Mouse (Mus musculus): ENCODE measurements around the gene Gm10300.

The Gm10300 gene

DNA sequence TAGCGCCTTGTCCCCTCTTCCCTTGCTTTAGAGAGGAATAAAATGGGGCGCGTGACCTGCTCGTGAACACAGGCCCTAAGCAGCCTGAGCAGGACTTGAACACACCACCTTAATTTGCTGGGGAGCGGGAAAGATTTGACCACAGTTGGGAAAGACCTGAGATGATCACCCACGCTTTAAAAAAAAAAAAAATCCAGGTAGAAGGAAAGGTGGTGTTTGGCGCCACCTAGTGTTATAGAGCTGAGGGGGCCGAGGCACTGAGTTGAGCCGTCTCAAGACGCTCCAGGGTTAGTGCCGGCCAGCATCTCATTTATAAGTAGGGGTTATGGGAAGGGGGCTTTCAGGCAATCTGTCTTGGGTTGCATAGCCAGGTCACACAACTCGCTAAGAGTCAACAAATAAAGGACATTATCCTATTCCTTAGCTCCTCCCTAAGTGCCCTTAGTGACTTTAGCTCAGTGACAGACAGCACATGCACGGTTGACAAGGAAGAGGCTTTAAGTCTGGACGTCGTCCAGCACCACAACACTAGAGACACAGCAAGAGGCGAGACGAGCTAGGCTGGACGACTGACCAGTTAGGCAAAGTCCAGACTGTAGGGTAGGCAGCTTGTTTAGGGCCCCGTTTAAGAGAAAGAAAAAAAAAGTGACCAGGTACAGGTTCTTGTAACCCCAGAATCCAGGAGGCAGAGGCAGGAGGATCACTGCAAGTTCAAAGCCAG lies 5.2 kb downstream of the Gm10300 start:
- peak; percentile 94 for DNase-seq

DNA sequence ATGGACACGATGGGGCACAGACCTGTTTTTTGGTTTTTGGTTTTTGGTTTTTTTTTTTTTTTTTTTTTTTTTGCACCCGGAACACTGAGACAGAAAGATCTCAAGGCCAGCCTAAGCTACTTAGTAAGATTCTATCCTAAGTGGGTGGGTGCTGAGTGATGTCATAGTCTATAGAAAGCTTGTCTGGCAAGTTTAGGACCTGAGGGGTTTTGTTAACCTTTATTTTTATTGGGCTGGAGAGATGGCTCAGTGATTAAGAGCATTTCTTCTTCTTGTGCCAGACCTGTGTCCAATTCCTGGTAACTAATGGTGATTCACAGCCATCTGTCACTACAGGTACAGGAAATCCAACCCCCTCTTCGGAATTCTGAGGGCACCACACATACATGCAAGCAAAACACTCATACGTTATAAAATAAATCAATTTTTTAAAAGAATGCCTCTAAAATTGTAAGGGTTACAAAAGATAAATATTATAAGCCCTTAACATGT lies 6.0 kb downstream of the Gm10300 start:
- no peak for DNase-seq

DNA sequence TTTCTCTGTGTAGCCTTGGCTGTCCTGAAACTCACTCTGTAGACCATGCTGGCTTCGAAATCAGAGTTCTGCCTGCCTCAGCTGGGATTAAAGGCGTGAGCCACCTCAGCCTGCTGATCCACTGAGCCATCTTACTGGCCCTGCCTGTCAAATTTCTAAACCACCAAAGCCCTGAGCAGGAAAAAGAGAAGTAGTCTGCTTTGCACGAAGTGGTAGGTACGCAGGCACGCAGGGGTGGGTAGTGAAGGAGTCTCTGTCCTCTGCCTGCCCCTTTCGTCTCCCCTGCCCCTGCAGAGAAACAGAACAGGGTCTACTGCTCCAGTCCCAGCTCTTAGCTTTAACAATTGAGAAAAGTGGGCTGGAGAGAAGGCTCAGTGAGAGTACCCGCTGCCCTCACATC lies 10.6 kb downstream of the Gm10300 start:
- DNase-seq, result no peak

DNA sequence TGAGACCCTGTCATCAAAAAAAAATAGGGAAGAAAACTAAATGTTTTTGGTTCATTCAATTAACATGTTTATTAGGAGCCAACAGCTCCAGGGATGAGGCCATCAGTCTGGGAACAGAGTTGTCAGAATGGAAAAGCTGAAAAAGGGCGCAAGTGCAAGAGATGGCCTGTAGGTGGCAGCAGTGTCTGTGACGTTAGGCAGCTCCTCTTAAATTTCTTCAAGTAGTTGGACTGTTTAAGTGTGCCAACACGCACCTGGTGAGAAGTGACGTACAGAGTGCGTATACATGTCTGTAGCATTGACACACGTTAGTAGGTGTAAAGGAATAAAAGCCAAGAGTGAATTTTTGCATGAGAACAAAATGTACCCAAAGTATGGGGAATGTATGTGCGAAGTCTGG lies 14.4 kb downstream of the Gm10300 start:
- DNase-seq, result no peak

DNA sequence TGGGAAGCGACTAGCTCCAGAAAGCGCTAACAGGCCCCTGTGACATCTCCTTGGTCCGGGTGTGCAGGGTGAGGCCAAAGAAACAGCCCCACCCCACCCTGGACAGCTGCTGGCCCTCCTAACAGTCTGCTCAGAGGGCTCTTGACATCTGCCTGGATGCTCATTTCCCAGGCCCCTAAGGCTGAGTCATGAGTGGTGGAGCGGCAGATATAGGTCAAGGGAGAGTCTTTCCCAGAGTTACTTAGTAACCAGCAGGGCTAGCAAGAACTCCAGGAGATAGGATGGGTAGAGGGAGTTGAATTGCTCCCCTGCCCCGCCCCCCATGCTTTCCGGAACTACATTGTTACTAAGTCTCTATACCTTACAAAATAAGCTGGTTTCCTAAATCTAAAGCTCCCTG lies 18.6 kb downstream of the Gm10300 start:
- DNase-seq, result no peak

DNA sequence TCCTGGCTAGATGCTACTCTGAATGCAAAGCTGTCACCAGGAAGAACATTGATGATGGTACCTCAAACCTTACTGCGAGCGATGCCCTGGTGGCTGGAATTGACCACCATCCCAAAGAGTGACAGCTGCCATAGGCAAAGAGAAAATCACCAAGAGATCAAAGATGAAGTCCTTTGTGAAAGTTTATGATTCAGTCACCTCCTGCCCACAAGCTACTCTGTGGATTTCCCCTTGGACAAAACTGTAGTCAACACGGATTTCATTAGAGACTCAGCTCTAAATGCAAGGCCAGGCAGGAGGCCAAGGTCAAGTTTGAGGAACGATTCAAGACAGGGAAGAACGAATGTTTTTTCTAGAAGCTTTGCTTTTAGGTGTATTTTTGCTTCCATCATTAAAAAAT lies 19.4 kb downstream of the Gm10300 start:
- DNase-seq, result no peak

DNA sequence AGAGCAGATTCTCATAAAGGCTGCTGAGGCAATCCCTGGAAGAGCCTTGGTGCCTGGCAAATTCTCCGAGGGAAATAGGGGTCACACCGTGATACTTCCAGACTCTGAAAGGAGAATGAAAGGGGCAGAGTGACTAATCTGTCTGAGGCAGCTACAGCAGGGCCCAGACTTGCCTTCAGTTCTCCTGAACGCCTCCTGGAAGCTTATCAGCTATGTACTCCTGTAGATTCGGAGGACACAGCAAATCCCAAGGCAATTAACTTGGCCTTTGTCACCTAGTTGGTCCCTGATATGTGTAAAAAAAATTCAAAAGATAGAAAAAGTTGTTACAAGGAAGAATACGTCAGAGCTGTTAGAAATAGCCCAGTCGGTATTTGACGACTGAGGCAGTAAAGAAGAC lies 20.5 kb downstream of the Gm10300 start:
- no peak for DNase-seq

DNA sequence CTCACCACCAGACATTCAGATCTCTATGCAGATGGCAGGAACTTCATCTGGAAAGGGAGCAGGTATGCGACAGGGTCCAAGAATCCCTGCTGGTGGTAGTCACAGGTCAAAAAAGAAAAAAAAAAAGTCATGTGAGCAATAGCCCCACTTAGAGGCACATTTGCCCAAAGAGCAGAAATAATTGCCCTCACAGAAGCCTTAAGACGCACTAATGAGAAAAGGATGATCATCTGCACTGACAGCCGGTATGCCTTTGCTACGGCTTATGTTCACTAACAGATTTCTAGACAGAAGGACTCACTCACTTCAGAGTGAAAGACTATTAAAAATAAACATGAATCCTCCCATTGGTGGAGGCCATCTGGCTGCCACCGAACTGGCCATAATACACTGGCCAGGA lies 25.1 kb downstream of the Gm10300 start:
- no peak for DNase-seq

DNA sequence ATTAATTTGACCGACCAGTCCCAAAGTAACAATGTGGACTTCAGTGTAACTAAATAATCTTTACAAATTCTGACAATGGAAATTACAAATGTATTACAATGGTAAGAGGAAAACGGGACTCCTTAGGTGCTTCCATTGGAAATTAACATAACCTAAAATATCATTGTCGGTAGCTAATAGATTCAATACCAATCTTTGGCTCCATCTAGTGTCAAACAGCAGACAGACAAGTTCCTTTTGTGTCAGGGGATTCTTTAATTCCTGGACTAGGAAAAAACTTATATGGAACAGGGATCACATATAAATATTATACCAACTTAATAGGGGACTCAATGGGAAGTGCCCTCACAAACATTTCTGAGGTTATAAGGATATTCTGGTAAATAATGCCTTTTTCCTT lies 26.7 kb downstream of the Gm10300 start:
- DNase-seq, result no peak

DNA sequence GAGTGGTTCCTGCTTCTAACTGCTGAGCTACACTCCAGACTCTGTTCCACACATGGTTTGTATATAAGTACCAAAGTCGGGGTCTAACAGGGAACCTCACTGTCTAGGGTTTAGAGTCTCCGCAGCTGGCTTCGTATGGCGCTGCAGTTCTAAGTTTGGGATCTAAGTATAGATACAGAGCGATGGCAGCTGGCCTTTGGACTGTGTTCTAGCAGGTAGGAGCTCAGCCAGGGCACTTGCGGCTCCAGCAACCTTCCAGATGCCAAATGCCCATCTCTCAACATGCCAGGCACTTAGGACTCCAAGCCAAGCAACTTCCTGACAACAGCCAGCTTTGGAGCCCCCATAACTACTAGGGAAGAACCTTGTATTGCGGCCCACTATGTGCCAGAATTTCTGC lies 33.7 kb downstream of the Gm10300 start:
- DNase-seq, result peak; percentile 89

DNA sequence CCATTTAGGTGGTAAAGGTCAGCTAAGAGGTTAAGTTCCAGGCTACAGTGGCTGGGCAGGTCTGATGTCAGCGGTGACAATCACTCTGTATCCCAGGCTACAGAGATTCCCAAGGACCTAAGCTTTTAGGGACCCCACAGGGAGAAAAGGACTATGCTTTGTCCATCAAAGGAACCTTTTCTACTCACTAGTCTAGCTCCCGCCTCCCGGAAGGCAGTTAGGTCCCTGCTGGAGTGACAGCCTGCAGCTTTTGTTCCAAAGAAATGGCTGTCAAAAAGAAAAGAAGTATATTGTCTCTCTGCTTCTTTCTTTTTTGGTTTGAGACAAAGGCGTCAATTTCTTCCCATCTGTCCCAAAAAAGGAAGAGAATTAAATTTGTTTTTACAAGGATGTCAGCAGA lies 36.7 kb downstream of the Gm10300 start:
- DNase-seq, result no peak

DNA sequence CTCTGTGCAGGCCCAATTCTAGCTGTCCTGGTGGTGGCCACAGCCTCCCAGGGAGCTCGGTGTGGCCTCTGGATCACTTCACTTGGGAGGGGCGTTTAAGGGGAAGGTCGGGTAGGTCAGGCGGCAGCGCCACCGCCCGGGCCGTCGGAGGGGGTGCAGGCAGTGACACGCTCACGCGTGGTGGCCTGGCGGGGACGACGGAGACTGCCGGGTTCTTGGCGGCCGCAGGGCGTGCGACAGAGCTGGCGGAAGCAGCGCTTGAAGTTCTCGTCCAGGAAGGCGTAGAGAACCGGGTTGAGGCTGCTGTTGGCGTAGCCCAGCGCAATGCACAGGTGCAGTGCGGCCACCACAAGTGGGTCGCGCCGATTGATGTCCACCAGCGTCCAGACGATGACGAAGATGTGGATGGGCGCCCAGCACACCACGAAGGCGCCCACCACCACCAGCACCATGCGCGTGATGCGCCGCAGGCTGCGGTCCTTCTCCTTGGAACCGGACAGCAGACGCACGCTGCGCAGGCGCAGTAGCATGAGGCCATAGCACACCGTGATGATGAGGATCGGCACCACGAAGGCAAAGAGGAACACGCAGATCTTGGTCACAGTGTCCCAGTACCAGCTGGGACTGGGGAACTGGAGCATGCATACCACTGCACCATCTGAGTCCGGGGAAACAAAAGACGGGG lies 39.1 kb downstream of the Gm10300 start:
- DNase-seq, result no peak

DNA sequence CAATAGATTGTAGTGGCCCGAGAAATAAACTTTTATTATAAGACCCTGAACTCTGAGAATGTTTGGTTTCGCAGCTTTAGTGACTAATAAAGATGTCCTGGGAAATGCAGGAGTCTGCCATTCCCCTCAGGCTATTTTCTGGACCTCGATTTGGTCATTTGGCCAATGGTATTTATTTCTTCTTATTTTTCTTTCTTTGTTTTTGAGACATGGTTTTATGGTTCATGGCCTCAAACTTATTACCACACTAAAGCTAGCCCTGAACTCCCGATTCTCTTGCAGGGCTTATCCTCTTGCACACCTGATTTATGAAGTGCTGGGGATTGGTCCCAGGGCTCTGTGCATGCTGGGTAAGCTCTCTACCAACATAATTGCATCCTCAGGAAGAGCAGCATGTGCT lies 41.8 kb downstream of the Gm10300 start:
- DNase-seq, result no peak

DNA sequence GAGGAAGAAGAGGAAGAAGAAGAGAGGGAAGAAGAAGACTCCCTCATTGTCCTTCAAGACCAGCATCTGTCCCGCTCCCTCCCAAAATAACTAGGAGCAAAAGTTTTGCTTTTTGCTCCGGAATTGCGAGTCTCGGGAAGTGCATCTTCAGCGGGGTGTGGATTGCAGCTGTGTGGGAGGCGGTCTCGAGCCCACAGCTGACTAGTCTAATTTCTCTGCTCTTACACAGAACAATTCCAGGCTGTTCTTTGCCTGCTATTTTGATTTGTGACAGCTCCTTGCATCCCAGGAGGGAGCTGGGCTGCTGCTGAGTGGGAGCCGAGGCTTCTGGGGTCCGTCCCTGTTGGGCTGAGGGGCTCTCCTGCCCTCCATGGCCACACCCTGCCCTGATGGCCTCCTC lies 45.1 kb downstream of the Gm10300 start:
- no peak for DNase-seq

DNA sequence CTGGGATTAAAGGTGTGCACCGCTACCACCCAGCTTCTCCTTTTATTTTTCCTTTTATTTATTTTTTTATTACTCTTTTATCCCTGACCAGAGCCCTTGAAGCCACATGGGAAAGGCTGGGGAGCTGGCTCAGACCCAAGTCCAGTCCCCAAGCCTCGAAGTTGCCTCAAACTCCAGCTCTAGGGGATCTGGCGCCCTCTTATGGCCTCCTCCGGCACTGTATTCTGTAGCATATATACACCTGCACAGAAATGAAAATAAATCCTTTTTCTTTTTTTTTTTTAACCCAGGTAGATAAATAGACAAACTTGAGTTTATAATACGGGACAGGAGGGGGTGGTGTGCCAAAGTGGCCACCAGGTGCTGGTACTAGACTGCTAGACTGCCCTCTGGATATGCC lies 47.2 kb downstream of the Gm10300 start:
- DNase-seq, result no peak

DNA sequence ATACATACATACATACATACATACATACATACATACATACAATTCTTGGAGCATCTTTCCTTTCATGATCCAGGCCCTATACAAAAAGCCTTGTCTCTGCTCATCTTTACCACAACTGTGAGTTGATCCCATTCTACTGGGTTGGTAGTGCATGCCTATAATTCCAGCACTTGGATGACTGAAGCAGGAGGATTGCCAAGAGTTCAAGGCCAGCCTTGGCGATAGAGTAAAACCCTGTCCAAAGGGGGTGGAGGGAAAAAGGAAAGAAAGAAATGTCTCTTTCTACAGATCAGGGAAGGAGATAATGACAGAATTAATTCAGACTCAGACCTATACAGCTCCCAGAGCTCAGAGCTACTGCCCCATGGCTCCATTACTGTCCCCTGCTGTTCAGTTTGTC lies 48.7 kb downstream of the Gm10300 start:
- no peak for DNase-seq
